Mouse (Mus musculus) forebrain, embryonic 10.5 days (tissue): ENCODE measurements around the gene Ascc2. TPM values are rescaled to one million over a fixed set of nuclear protein-coding genes. Genes with fewer than 3 reads are reported as not detected.

Experiments
- DNase-seq: peaks from one replicate; pipeline ENCODE4 v3.0.0-alpha.2; 2017; ENCODE audit warnings: low spot score; ENCODE audit errors: extremely low spot score
- H3K27ac ChIP-seq: fragments of 300-500 bp; sonication (generic); 2 replicates; pipeline ENCODE4 v1.5.1; 2016; ENCODE audit warnings: mild to moderate bottlenecking
- H3K27me3 ChIP-seq: fragments of 300-500 bp; sonication (generic); 2 replicates; pipeline ENCODE4 v1.6.1; 2016; ENCODE audit warnings: mild to moderate bottlenecking; ENCODE audit not compliant: poor library complexity, severe bottlenecking
- H3K36me3 ChIP-seq: fragments of 300-500 bp; sonication (generic); replicated peaks from 2 replicates; pipeline ENCODE4 v1.6.1; 2016; ENCODE audit warnings: mild to moderate bottlenecking, moderate library complexity
- H3K4me1 ChIP-seq: fragments of 300-500 bp; sonication (generic); 2 replicates; pipeline ENCODE4 v1.6.1; 2016
- H3K4me3 ChIP-seq: fragments of 300-500 bp; sonication (generic); 2 replicates; pipeline ENCODE4 v1.5.1; 2016; ENCODE audit warnings: mild to moderate bottlenecking, moderate library complexity
- H3K9me3 ChIP-seq: fragments of 300-500 bp; sonication (generic); 2 replicates; pipeline ENCODE4 v1.6.1; 2016; ENCODE audit warnings: mild to moderate bottlenecking, moderate library complexity
- WGBS: fragments of 180-500 bp; shearing (Covaris S2); methylation state at CpG from one replicate; pipeline ENCODE4 v1.1.7; 2016; 5-methylcytosine and 5-hydroxymethylcytosine counted together
- polyA plus RNA-seq: library from polyadenylated mRNA; unstranded; fragments of >200 nt; fragmentation: Nextera tagmentation; extraction: Ambion mirVana; gene quantifications from 2 replicates; pipeline ENCODE4 v1.2.1, GENCODE M21; 2016

Ascc2 gene
- polyA plus RNA-seq, 1 experiment from 2014 or later = 38.1 TPM

GRCm38 (mm10) chr11:4719961-4720360, 82.4 kb downstream of the Ascc2 start:
- DNase-seq = no peak
- peaks cover 6% of the 10 kb centered on the region; the same call in 1 of the 2 replicates for H3K4me1 ChIP-seq
- H3K36me3 ChIP-seq = peaks cover 26% of the 10 kb centered on the region
- H3K27me3 ChIP-seq = no peaks in the 10 kb centered on the region
- no peak overlapping the region for H3K4me3 ChIP-seq
- H3K9me3 ChIP-seq = no peaks in the 10 kb centered on the region
- 92% methylated on average over 9 of the region's 9 CpGs for WGBS
- H3K27ac ChIP-seq = no peak overlapping the region

- no peak overlapping the region for H3K27ac ChIP-seq
- H3K9me3 ChIP-seq = no peaks in the 10 kb centered on the region
- H3K4me3 ChIP-seq = no peak overlapping the region
- no peaks in the 10 kb centered on the region for H3K27me3 ChIP-seq
- DNase-seq = no peak
- peaks cover 31% of the 10 kb centered on the region for H3K36me3 ChIP-seq
- peaks cover 6% of the 10 kb centered on the region; the same call in 1 of the 2 replicates for H3K4me1 ChIP-seq
- WGBS = 74% methylated on average over 11 of the region's 11 CpGs
These were observed 82.8 kb downstream of the Ascc2 start for GRCm38 (mm10) chr11:4720393-4720792.

GRCm38 (mm10) chr11:4720900-4721580, 83.5 kb downstream of the Ascc2 start:
- no peak for DNase-seq
- Histone ChIP-seq H3K27ac (0 out of 2 replicates have a peak overlapping the region, but pooled peaks have one; percentile 9), H3K4me1 (peaks cover 6% of the 10 kb centered on the region; the same call in 1 of the 2 replicates), H3K27me3 (no peaks in the 10 kb centered on the region), H3K9me3 (no peaks in the 10 kb centered on the region), H3K4me3 (no peak overlapping the region), H3K36me3 (peaks cover 36% of the 10 kb centered on the region)
- 59% methylated on average over 7 of the region's 7 CpGs for WGBS

GRCm38 (mm10) chr11:4721728-4722127, 84.2 kb downstream of the Ascc2 start:
- no peaks in the 10 kb centered on the region for H3K27me3 ChIP-seq
- 91% methylated on average over 8 of the region's 8 CpGs for WGBS

GRCm38 (mm10) chr11:4729603-4730002, 92.1 kb downstream of the Ascc2 start:
- Histone ChIP-seq H3K4me3 (no peak overlapping the region), H3K4me1 (peaks cover 17% of the 10 kb centered on the region), H3K27ac (no peak overlapping the region), H3K9me3 (no peaks in the 10 kb centered on the region), H3K27me3 (peaks cover 6% of the 10 kb centered on the region; the same call in 1 of the 2 replicates), H3K36me3 (peaks cover 30% of the 10 kb centered on the region)
- DNase-seq = no peak
- WGBS = 94% methylated on average over 12 of the region's 12 CpGs

More at GRCm38 (mm10) chr11:4721728-4722127, 84.2 kb downstream of the Ascc2 start:
- no peak overlapping the region for H3K4me3 ChIP-seq
- DNase-seq = no peak
- no peak overlapping the region for H3K27ac ChIP-seq
- peaks cover 6% of the 10 kb centered on the region; the same call in 1 of the 2 replicates for H3K4me1 ChIP-seq
- H3K36me3 ChIP-seq = peaks cover 39% of the 10 kb centered on the region
- H3K9me3 ChIP-seq = no peaks in the 10 kb centered on the region

GRCm38 (mm10) chr11:4730096-4730495, 92.5 kb downstream of the Ascc2 start:
- Histone ChIP-seq H3K36me3 (peaks cover 25% of the 10 kb centered on the region), H3K9me3 (no peaks in the 10 kb centered on the region), H3K4me3 (no peak overlapping the region), H3K27me3 (peaks cover 11% of the 10 kb centered on the region), H3K4me1 (peaks cover 22% of the 10 kb centered on the region), H3K27ac (no peak overlapping the region)
- 76% methylated on average over 6 of the region's 6 CpGs for WGBS
- no peak for DNase-seq

GRCm38 (mm10) chr11:4730913-4731312, 93.4 kb downstream of the Ascc2 start:
- peaks cover 17% of the 10 kb centered on the region; the same call in 1 of the 2 replicates for H3K36me3 ChIP-seq
- WGBS = 89% methylated on average over 5 of the region's 5 CpGs
- no peaks in the 10 kb centered on the region for H3K9me3 ChIP-seq
- H3K27ac ChIP-seq = no peak overlapping the region
- DNase-seq = no peak
- H3K4me3 ChIP-seq = no peak overlapping the region
- H3K27me3 ChIP-seq = peaks cover 19% of the 10 kb centered on the region
- peaks cover 30% of the 10 kb centered on the region for H3K4me1 ChIP-seq

GRCm38 (mm10) chr11:4731781-4732180, 94.2 kb downstream of the Ascc2 start:
- Histone ChIP-seq H3K36me3 (peaks cover 13% of the 10 kb centered on the region; the same call in 1 of the 2 replicates), H3K27ac (no peak overlapping the region), H3K4me3 (no peak overlapping the region), H3K4me1 (peaks cover 36% of the 10 kb centered on the region), H3K27me3 (peaks cover 21% of the 10 kb centered on the region), H3K9me3 (no peaks in the 10 kb centered on the region)
- DNase-seq = no peak
- WGBS = 51% methylated on average over 7 of the region's 7 CpGs

GRCm38 (mm10) chr11:4734179-4734578, 96.6 kb downstream of the Ascc2 start:
- WGBS = 31% methylated on average over 12 of the region's 12 CpGs
- peaks cover 25% of the 10 kb centered on the region for H3K27me3 ChIP-seq
- H3K27ac ChIP-seq = no peak overlapping the region
- H3K4me3 ChIP-seq = no peak overlapping the region
- H3K4me1 ChIP-seq = peaks cover 36% of the 10 kb centered on the region
- no peaks in the 10 kb centered on the region for H3K9me3 ChIP-seq
- peaks cover 12% of the 10 kb centered on the region; the same call in 1 of the 2 replicates for H3K36me3 ChIP-seq
- peak; percentile 38 for DNase-seq

Other genes with a start within 250 kb of the Ascc2 start
- gene Hormad2, start 196.6 kb upstream of the Ascc2 start, polyA plus RNA-seq = 0.33 TPM in 1 of 2 replicates, not detected in the other
- 28.0 and 29.4 TPM in 2 replicates for gene Mtmr3, start 42.9 kb upstream of the Ascc2 start, polyA plus RNA-seq
- gene Gm11032, start 17.7 kb upstream of the Ascc2 start, polyA plus RNA-seq = not detected in 2 replicates
- gene Uqcr10, start 66.6 kb downstream of the Ascc2 start, polyA plus RNA-seq = 648 and 652 TPM in 2 replicates
- gene Zmat5, start 66.9 kb downstream of the Ascc2 start, polyA plus RNA-seq = 76.8 and 79.6 TPM in 2 replicates
- 0.15 TPM in 1 of 2 replicates, not detected in the other for gene Cabp7, start 109.0 kb downstream of the Ascc2 start, polyA plus RNA-seq
- gene Nf2, start 211.8 kb downstream of the Ascc2 start, polyA plus RNA-seq = 57.4 and 62.4 TPM in 2 replicates
- 84.6 and 86.8 TPM in 2 replicates for gene Nipsnap1, start 236.2 kb downstream of the Ascc2 start, polyA plus RNA-seq